Mouse (Mus musculus) right cerebral cortex, adult 2 months (tissue): ENCODE results near the gene Hoxa7.

Experiments used
- DNase-seq, 2 experiments: peaks; one replicate each; pipeline ENCODE4 v3.0.0; 2021 to 2022; ENCODE audit warnings: low spot score in 2 of 2

The Hoxa7 gene

GRCm38 (mm10) chr6:52253511-52254500 is 32.2 kb upstream of the Hoxa7 start:
- no peak for DNase-seq

GRCm38 (mm10) chr6:52252775-52253376 is 31.2 kb upstream of the Hoxa7 start:
- no peak for DNase-seq

DNA sequence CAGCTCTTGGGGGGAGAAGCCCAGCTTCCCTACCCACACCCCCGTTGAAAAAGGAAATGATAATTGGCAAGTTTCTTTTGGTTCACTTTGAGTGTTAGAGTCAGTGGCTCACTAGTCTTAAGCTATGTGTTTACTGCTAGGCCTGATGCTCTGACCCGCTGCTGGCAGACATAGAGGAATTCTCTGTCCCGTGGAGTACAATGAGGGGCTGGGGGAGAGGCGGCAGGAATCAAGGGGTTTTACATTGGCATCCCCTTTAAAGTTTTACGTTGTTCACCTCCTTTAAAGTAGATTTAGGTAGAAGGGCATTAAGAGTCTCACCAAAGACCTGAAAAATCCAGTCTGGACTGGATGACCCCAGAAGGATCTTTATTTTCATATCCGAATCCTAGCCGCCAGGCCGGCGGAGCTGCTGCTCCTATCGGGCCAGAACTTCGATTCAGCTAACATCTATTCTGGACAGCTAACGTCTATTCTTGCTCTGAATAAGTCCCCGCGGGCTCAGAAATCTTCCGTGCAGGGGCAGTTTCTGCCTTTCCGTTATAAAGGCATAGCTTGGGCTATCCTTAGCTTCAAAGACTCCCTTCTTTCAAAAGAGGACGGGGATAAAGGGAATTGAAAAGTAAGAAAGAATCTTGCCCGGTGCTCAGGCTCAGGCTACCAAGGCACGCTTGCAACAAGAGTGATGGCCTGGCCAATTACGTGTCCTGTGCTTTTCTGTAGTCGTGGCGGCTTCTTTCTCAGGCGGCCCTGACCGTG is 30.5 kb upstream of the Hoxa7 start:
- DNase-seq = no peak

DNA sequence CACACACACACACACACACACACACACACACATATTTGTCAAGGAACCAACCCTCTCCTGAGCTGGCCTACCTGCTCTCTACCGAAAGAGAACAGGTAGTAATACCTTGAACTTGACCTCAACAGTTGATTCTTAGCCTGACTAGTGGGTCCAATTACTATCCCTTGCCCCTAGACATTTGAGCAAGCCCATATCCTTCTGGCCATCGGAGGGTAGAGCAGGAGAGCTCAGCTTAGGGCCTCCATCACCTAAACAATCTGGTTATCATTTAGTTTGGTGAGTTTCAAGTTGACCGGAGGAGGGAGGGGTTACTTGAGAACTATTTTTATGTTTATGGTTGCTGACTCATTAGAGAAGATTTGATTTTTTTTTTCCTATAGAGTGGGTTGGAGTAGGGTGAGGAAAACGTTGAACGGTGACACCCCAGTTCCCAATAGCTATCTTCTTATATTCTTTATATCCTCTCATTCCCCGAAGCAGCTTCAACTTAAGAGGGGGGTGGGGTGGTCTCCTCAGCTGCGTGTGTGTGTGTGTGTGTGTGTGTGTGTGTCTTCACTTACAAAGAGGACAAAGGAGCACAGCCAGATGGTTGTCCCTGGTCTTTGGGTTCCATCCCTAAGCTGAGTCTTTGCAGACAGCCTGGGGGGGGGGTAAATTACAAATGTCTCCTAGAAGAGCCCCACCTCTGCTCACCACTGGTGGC is 29.7 kb upstream of the Hoxa7 start:
- no peak for DNase-seq

DNA sequence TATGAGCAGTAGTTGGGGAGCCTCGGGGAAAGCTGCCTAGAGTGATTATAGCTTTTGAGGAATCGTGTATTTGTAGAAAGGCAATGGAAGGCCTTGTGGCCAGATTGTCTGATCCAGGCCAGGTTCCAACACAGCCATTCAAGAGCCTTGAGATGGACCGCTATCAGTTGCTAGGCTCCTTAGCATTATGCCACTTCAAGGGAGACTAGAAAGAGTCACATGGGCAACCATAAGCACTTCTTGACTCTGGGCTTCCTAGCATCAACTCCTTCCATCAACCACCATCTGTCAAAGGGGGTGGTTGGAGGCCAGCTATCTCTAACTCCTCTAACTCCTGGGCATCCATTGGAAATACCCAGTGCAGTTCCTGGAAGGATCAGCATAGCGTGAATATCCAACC is 28.2 kb upstream of the Hoxa7 start:
- no peak for DNase-seq

GRCm38 (mm10) chr6:52249415-52249738 is 27.7 kb upstream of the Hoxa7 start:
- no peak for DNase-seq

GRCm38 (mm10) chr6:52248638-52249414 is 27.2 kb upstream of the Hoxa7 start:
- no peak for DNase-seq

- DNase-seq = no peak
Measured at GRCm38 (mm10) chr6:52247766-52248637, 26.3 kb upstream of the Hoxa7 start.

DNA sequence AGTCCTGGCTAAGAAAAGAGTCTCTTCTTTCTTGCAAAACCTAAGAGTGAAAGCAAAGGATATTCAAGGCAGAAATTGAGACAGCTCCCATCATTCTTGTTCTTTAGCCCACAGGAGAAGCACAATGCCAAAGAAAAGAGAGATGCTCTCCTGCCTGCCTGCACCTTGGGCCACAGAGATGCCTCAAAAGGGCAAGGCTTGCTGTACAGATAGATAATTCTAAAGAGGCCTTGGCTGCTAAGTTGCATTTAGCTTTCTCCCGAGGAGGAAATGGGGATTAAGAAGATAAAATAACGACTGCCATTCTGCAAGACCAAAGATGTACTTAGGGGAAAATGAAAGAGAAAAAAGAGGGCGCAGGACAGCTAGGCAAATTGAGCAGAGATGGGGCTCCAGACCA is 25.3 kb upstream of the Hoxa7 start:
- no peak for DNase-seq

- DNase-seq = no peak
Measured at GRCm38 (mm10) chr6:52246403-52246803, 24.7 kb upstream of the Hoxa7 start.

GRCm38 (mm10) chr6:52245757-52246142 is 24.1 kb upstream of the Hoxa7 start, which contains the start of gene Hoxa11:
Gene Hoxa11, minus strand, starts transcription at chr6:52245810.
- no peak for DNase-seq

GRCm38 (mm10) chr6:52245040-52245756 is 23.5 kb upstream of the Hoxa7 start:
- DNase-seq = no peak

DNA sequence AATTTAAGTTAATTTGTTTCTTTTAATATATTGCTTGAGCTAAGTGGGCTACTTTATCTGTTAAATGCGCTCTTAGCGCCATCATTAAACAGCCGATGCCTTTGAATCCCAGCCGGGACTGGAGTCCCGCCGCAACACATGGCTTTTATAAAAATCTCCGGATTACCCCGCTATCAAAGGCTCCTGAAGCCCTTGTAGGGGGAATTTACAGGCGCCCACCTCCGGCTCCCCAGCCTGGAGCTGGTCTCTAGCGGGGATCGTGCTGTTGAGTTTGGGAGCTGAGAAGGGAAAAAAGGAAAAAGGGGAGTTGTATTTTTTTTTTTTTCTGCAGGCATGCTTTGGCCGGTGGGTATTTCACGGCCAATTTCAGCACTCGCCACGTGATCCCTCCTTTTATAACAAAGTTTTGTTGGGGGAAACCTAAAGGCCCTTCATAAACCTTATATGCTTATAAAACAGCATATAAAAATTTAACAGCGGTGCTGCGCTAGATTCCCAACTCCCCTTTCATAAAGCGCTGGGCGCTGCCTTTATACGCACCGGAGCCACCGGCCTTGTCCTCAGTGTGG is 22.9 kb upstream of the Hoxa7 start:
- DNase-seq = no peak

- DNase-seq = no peak
Measured at GRCm38 (mm10) chr6:52243681-52244121, 22.0 kb upstream of the Hoxa7 start.

- DNase-seq = no peak
Measured at GRCm38 (mm10) chr6:52242801-52243332, 21.2 kb upstream of the Hoxa7 start.

DNA sequence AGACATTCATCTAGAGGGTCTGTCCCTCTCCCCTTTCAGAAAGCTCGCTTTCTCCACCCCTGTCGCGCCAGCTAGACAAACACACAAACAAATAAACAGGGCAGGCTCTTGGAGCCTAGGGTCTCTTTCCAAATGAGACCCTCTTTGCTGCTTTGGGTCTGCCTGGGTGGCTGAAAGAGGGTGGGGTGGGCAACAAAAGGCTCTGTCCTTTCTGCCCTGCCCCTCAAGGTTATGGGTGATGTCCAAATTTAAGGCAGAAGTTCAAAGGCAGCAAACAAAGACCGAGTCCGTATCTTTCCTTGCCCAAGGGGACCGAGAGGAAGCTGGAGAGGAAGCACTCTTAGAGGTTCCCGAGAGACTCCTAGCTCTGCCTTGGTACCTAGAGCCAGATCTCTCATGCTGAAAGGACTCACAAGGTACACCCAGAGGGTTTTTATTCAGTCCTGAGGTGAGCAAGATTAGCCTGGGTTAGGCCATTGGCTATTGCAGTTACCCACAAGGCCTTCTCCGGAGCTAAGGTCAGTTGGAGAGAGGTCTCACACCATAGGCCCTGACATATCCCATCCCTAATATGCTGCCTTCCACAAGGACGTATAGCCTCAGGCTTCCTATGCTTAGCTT is 19.5 kb upstream of the Hoxa7 start:
- no peak for DNase-seq

GRCm38 (mm10) chr6:52240389-52241000 is 18.8 kb upstream of the Hoxa7 start, which contains the start of gene Hoxa10:
Gene Hoxa10, minus strand, starts transcription at chr6:52240854.
- DNase-seq = no peak
